Mouse (Mus musculus) cerebral cortex, adult 2 months (tissue): Measurements from ENCODE around the gene Sfr1.

ENCODE experiments used
- WGBS: fragments of 180-500 bp; shearing (Covaris S2); methylation state at CpG from one replicate; pipeline ENCODE4 v1.1.7; 2018; 5-methylcytosine and 5-hydroxymethylcytosine counted together

Gene Sfr1

GRCm38 (mm10) chr19:47752456-47752855 lies 21.0 kb downstream of the Sfr1 start:
- WGBS, result 94% methylated on average over 9 of the region's 9 CpGs

- WGBS, result 94% methylated on average over 4 of the region's 4 CpGs
These were observed 22.4 kb downstream of the Sfr1 start for GRCm38 (mm10) chr19:47753921-47754320.

GRCm38 (mm10) chr19:47754931-47755330 lies 23.4 kb downstream of the Sfr1 start:
- 67% methylated on average over 9 of the region's 9 CpGs for WGBS

- 80% methylated on average over 19 of the region's 19 CpGs for WGBS
These were observed 24.1 kb downstream of the Sfr1 start for GRCm38 (mm10) chr19:47755625-47756024.

GRCm38 (mm10) chr19:47777847-47778246 lies 46.4 kb downstream of the Sfr1 start:
- 48% methylated on average over 6 of the region's 6 CpGs for WGBS

GRCm38 (mm10) chr19:47780145-47780544 lies 48.7 kb downstream of the Sfr1 start:
- WGBS, result 50% methylated on average over 7 of the region's 7 CpGs

- 77% methylated on average over 11 of the region's 11 CpGs for WGBS
These were observed 49.5 kb downstream of the Sfr1 start for GRCm38 (mm10) chr19:47780972-47781371.

- WGBS, result 90% methylated on average over 6 of the region's 6 CpGs
These were observed 52.4 kb downstream of the Sfr1 start for GRCm38 (mm10) chr19:47783898-47784297.
